Mouse (Mus musculus) MN1 (cell line): ENCODE results near the gene Anxa9.

Experiments used
- DNase-seq: peaks from one replicate; pipeline ENCODE4 v3.0.0-alpha.2; 2016; ENCODE audit warnings: low spot score

Gene Anxa9

GRCm38 (mm10) chr3:95247660-95248336 is 59.2 kb downstream of the Anxa9 start:
- no peak for DNase-seq

GRCm38 (mm10) chr3:95246465-95247231 is 60.3 kb downstream of the Anxa9 start:
- DNase-seq = peak; percentile 82
